Mouse (Mus musculus) heart, postnatal 0 days (tissue): Measurements from ENCODE around the gene Lrrtm3. TPM values are rescaled to one million over a fixed set of nuclear protein-coding genes. Genes with fewer than 3 reads are reported as not detected.

Source experiments
- ATAC-seq: fragments of 200-750 bp; cut with Nextera tagmentation; 2 replicates; pipeline ENCODE4 v1.8.0; 2017; ENCODE audit warnings: low read depth, moderate number of reproducible peaks, moderate library complexity; ENCODE audit not compliant: insufficient read depth
- DNase-seq: peaks from one replicate; pipeline ENCODE4 v3.0.0-alpha.2; 2016; ENCODE audit warnings: low spot score
- H3K27ac ChIP-seq: fragments of 300-500 bp; sonication (generic); 2 replicates; pipeline ENCODE4 v1.5.1; 2014; ENCODE audit warnings: low read depth, mild to moderate bottlenecking
- H3K27me3 ChIP-seq: fragments of 300-500 bp; sonication (generic); 2 replicates; pipeline ENCODE4 v1.6.1; 2014; ENCODE audit warnings: low read length, mixed read lengths; ENCODE audit not compliant: control insufficient read depth, insufficient read depth
- H3K36me3 ChIP-seq: fragments of 300-500 bp; sonication (generic); replicated peaks from 2 replicates; pipeline ENCODE4 v1.6.1; 2014; ENCODE audit warnings: low read length, mixed read lengths; ENCODE audit not compliant: control insufficient read depth, insufficient read depth
- H3K4me1 ChIP-seq: fragments of 300-500 bp; sonication (generic); 2 replicates; pipeline ENCODE4 v1.6.1; 2014; ENCODE audit warnings: antibody characterized with exemption; ENCODE audit not compliant: control insufficient read depth, insufficient read depth
- H3K4me2 ChIP-seq: fragments of 300-500 bp; sonication (generic); 2 replicates; pipeline ENCODE4 v1.6.1; 2014; ENCODE audit warnings: low read depth, mild to moderate bottlenecking, low read length, moderate library complexity
- H3K4me3 ChIP-seq: fragments of 300-500 bp; sonication (generic); 2 replicates; pipeline ENCODE4 v1.5.1; 2014; ENCODE audit warnings: low read depth, low read length
- H3K9ac ChIP-seq: fragments of 300-500 bp; sonication (generic); replicated peaks from 2 replicates; pipeline ENCODE4 v1.6.1; 2014; ENCODE audit warnings: low read depth, low read length, mixed read lengths
- H3K9me3 ChIP-seq: fragments of 300-500 bp; sonication (generic); replicated peaks from 2 replicates; pipeline ENCODE4 v1.6.1; 2016; ENCODE audit warnings: low read length; ENCODE audit not compliant: control insufficient read depth
- CTCF ChIP-seq: IDR thresholded peaks from 2 replicates; pipeline ENCODE4 v1.5.1; 2016; ENCODE audit warnings: antibody characterized with exemption, control low read depth, low read depth
- EP300 ChIP-seq: IDR thresholded peaks from 2 replicates; pipeline ENCODE4 v1.6.1; 2016; ENCODE audit warnings: antibody characterized with exemption, low read depth
- WGBS: fragments of 180-500 bp; shearing (Covaris S2); extraction: QIAGEN DNeasy Blood & Tissue Kit; methylation state at CpG from one replicate; pipeline ENCODE4 v1.1.7; 2014; 5-methylcytosine and 5-hydroxymethylcytosine counted together
- polyA plus RNA-seq: library from polyadenylated mRNA; unstranded; fragments of >200 nt; fragmentation: Nextera tagmentation; extraction: Ambion mirVana; gene quantifications from 2 replicates; pipeline ENCODE4 v1.2.1, GENCODE M21; 2015
- total RNA-seq: library from RNA; depleted of rRNA; stranded (reverse); fragments of >200 nt; gene quantifications from 2 replicates; pipeline ENCODE4 v1.2.3, GENCODE M21; 2014; ENCODE audit warnings: low replicate concordance; rRNA removed

Gene Lrrtm3
- not detected in 2 replicates for total RNA-seq
- 0.63 and 0.65 TPM in 2 replicates for polyA plus RNA-seq

- peak within 1 kb of the TSS; percentile 28 for H3K4me3 ChIP-seq
- H3K9me3 ChIP-seq: no peaks in the 10 kb centered on the region
- no peak within 1 kb of the TSS for H3K27ac ChIP-seq
- DNase-seq: peak; percentile 67
- TF ChIP-seq EP300 (no peak), CTCF (peak; percentile 61)
- peak within 1 kb of the TSS; percentile 58 for H3K4me2 ChIP-seq
- H3K9ac ChIP-seq: no peak within 1 kb of the TSS
- no peaks in the 10 kb centered on the region for H3K36me3 ChIP-seq
- peaks cover 12% of the 10 kb centered on the region for H3K27me3 ChIP-seq
- WGBS: 10% methylated on average over 22 of the region's 22 CpGs
- 0 out of 2 replicates have a peak, but pooled peaks cover 6% of the 10 kb centered on the region for H3K4me1 ChIP-seq
- peak; percentile 85 for ATAC-seq
These were observed at the start of gene Lrrtm3 for GRCm38 (mm10) chr10:64089680-64090460. Gene Lrrtm3 (minus strand): TSS chr10:64090277.

- 83% methylated on average over 7 of the region's 7 CpGs for WGBS
- H3K27me3 ChIP-seq: no peaks in the 10 kb centered on the region
- H3K4me2 ChIP-seq: no peak overlapping the region
- TF ChIP-seq CTCF (no peak), EP300 (no peak)
- ATAC-seq (no peak), DNase-seq (no peak)
- H3K9me3 ChIP-seq: no peaks in the 10 kb centered on the region
- H3K4me3 ChIP-seq: no peak overlapping the region
- H3K4me1 ChIP-seq: no peaks in the 10 kb centered on the region
- H3K9ac ChIP-seq: no peak overlapping the region
- H3K36me3 ChIP-seq: no peaks in the 10 kb centered on the region
- no peak overlapping the region for H3K27ac ChIP-seq
These were observed 45.4 kb upstream of the Lrrtm3 start for GRCm38 (mm10) chr10:64135481-64135880.

- WGBS: 59% methylated on average over 3 of the region's 3 CpGs
These were observed 43.4 kb upstream of the Lrrtm3 start for GRCm38 (mm10) chr10:64133461-64133860.

GRCm38 (mm10) chr10:64130397-64131150, 40.5 kb upstream of the Lrrtm3 start:
- Histone ChIP-seq H3K27ac (no peak overlapping the region), H3K27me3 (no peaks in the 10 kb centered on the region), H3K9ac (no peak overlapping the region), H3K9me3 (no peaks in the 10 kb centered on the region), H3K4me2 (no peak overlapping the region), H3K4me1 (no peaks in the 10 kb centered on the region), H3K36me3 (no peaks in the 10 kb centered on the region), H3K4me3 (no peak overlapping the region)
- ATAC-seq: no peak
- WGBS: 86% methylated on average over 15 of the region's 15 CpGs
- no peak for DNase-seq
- no peak for TF ChIP-seq CTCF
- TF ChIP-seq EP300: no peak

More at GRCm38 (mm10) chr10:64133461-64133860, 43.4 kb upstream of the Lrrtm3 start:
- Histone ChIP-seq H3K36me3 (no peaks in the 10 kb centered on the region), H3K27me3 (no peaks in the 10 kb centered on the region), H3K27ac (no peak overlapping the region), H3K9ac (no peak overlapping the region), H3K4me3 (no peak overlapping the region), H3K4me2 (no peak overlapping the region), H3K4me1 (no peaks in the 10 kb centered on the region), H3K9me3 (no peaks in the 10 kb centered on the region)
- TF ChIP-seq CTCF (no peak), EP300 (no peak)
- no peak for DNase-seq
- ATAC-seq: no peak

GRCm38 (mm10) chr10:64118833-64119232, 28.8 kb upstream of the Lrrtm3 start:
- H3K36me3 ChIP-seq: no peaks in the 10 kb centered on the region
- H3K4me1 ChIP-seq: no peaks in the 10 kb centered on the region
- WGBS: 72% methylated on average over 3 of the region's 3 CpGs
- ATAC-seq: no peak
- H3K4me2 ChIP-seq: no peak overlapping the region
- H3K27ac ChIP-seq: no peak overlapping the region
- no peak for DNase-seq
- H3K9ac ChIP-seq: no peak overlapping the region
- H3K9me3 ChIP-seq: no peaks in the 10 kb centered on the region
- no peak overlapping the region for H3K4me3 ChIP-seq
- no peaks in the 10 kb centered on the region for H3K27me3 ChIP-seq
- TF ChIP-seq CTCF (no peak), EP300 (no peak)
